Mouse (Mus musculus): Measurements from ENCODE around the gene Kin. TPM values are rescaled to one million over a fixed set of nuclear protein-coding genes. Genes with fewer than 3 reads are reported as not detected.

Kin gene
- 10 to 100 TPM; 10.8 to 13.6 TPM for total RNA-seq (2021)

DNA sequence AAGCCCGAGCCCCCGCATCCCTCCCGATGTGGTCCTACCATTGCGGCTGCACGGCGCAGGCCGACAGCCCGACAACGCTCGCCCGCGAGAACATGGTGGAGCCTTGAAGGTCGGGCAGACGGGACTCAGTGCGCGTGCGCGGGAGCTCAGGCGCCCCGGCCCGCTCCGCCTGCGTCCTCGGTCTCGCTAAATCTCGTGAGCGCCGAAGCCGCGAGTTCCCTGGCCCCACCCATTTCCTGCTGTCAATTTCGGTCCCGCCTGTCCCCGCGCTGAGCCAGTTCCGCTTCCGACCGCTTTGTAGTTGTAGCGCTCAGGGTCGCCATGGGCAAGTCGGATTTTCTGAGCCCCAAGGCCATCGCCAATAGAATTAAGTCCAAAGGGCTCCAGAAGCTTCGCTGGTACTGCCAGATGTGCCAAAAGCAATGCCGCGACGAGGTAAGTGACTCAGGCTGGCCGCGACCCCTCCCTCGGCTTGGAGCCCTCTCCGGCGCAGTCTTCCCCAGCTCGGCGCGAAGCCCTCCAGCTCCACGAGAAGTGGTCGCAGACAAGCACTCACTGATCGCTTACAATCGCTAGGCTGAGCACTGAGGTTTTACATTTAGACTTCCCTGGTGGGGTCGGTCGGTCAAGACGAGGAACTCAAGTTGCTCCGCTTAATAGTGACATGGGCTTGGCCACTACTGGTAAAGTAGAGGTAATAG is at the start of gene Kin, which contains the start of gene Atp5c1:
Gene Kin, plus strand, starts transcription at position 284 of the 701 bp plus-strand sequence.
Gene Atp5c1, minus strand, starts transcription at position 201 of the 701 bp plus-strand sequence.
- intact Hi-C loops (cut with DNase I): no loop called here
- peak; percentile 97 for DNase-seq (ENCODE audit: low spot score in 2 of 2)

DNA sequence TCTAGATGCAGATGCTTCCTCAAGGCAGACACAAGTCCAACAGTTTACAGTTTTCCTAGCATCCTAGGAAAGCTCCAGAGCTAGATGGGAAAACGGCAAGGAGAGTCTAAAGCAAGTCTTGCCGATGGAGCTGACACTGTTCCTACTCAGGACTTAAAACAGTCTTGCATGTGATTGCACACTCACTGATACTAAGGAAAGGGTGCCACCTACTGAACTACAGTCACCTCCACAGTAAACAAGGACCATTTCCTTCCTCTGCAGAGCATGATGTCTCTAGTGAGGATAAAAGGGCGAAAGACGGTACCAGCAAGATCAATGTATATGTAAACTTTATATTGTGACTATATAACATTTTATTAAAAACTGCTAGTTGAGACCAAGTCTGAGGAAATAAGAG is 46.7 kb upstream of the Kin start:
- intact Hi-C loops (cut with DNase I): no loop called here
- no peak for DNase-seq (ENCODE audit: low spot score in 2 of 2)

DNA sequence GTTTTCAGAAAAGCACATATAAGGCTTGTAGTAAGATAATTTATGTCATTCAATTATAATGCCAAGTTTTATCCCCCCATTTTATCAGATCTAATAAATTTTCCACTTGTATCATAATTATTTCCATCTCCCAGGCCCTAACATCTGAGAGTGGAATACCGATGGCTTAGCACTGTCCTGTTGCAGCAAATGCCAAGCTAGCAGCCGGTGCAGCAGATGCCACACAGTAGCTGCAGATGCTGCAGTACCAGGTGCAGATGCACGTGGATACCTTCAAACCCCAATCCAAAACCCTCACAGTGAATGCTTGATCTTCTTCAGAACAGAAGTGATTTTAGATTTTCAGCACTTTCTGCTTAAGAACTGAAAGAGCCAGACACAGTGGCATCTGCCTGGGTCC is 45.4 kb upstream of the Kin start:
- no peak for DNase-seq (ENCODE audit: low spot score in 2 of 2)
- intact Hi-C loops (cut with DNase I): no loop called here

- DNase-seq (ENCODE audit: low spot score in 2 of 2): peak in 1 of 2 experiments; percentile 33
- intact Hi-C loops (cut with DNase I): no loop called here
Measured at GRCm38 (mm10) chr2:10047758-10048436, 32.5 kb upstream of the Kin start.

DNA sequence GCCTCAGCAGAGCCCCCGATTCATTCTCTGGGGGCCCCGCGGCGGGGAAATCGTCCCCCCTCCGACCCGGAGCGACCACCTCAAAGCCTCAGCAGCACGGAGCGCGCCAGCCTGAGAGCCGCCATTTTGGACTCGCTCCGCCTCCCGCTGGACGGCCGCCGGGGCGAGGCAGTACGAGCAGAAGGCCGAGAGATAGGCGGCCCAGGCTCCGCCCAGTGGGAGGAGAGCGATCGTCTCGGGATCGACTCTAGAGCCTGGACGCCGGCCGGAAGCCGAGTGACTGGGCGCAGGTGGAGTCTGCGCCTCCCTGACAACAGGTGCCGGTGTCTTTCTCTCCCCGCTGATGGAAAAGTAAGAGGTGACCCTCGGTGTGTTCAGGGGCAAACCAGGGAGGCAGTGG is 31.9 kb upstream of the Kin start, which contains the start of gene Taf3:
Gene Taf3, minus strand, starts transcription at position 136 of the 400 bp plus-strand sequence.
- DNase-seq (ENCODE audit: low spot score in 2 of 2): peak; percentile 92 to 93
- intact Hi-C loops (cut with DNase I): no loop called here

- intact Hi-C loops (cut with DNase I): no loop called here
- DNase-seq (ENCODE audit: low spot score in 2 of 2): no peak
Measured at GRCm38 (mm10) chr2:10049456-10049855, 30.9 kb upstream of the Kin start.

- intact Hi-C loops (cut with DNase I): no loop called here
Measured at GRCm38 (mm10) chr2:10050878-10051277, 29.5 kb upstream of the Kin start.

GRCm38 (mm10) chr2:10051996-10052395 is 28.4 kb upstream of the Kin start:
- no peak for DNase-seq (ENCODE audit: low spot score in 2 of 2)
- intact Hi-C loops (cut with DNase I): no loop called here

More at GRCm38 (mm10) chr2:10050878-10051277, 29.5 kb upstream of the Kin start:
- DNase-seq (ENCODE audit: low spot score in 2 of 2): peak; percentile 73 to 75

GRCm38 (mm10) chr2:10058836-10059235 is 21.6 kb upstream of the Kin start:
- no peak for DNase-seq (ENCODE audit: low spot score in 2 of 2)

DNA sequence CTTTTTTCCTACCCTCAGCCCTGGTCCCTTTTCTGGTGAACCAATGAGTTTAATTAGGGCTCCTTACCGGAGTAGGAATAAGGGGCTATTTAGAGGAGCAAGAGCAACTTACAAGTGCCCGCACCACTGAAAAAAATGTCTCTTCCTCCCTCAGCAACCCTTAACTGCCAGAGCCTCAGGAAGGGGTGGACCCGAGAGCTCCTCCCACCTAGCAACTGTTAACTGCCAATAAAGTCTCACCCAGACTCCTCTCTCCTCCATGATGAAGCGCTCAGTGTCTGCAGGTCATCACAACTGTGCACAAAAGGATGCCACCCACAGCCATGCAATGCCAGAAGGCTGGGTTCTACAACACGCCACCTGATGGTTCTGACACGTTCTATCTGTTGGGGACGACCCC is 8.6 kb upstream of the Kin start:
- intact Hi-C loops (cut with DNase I): no loop called here
- no peak for DNase-seq (ENCODE audit: low spot score in 2 of 2)

More at GRCm38 (mm10) chr2:10058836-10059235, 21.6 kb upstream of the Kin start:
- intact Hi-C loops (cut with DNase I): no loop called here

DNA sequence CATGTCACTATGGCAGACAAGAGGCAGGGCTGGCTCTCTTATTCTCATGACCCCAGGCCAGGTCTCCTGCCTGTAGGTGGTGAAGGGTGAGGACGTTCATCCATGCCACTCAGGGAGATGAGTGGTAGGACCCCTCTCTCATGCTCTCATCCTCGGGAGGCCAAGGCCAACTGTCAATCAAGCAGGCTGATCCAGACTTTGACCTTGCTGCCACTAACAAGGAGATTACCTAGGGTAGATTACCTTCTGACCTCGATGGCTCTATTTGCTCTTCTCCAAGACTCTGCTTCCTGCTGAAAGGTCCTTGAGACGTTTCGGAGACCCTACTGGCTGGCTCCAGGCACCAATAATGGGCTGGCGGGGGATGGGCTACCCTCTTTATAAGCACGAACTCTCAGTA is 5.9 kb upstream of the Kin start:
- no peak for DNase-seq (ENCODE audit: low spot score in 2 of 2)
- intact Hi-C loops (cut with DNase I): no loop called here

DNA sequence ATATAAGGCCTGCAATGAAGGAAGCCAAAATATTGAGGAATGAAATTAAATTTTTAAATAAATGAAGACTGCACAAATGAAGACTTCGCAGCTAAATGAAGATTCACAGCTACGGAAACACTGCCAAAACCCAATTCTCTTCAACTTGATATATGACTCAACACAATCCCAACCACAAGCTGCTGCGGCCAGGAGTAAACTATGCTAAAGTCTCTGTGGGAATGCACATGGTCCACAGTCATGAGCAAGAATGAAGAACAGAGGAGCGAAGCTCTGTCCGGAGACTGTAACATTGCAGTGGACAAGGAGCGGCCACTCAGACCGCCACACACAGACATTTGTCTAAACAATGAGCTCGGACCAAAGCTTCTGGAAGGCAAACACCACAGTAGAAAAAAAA is 3.7 kb upstream of the Kin start:
- no peak for DNase-seq (ENCODE audit: low spot score in 2 of 2)
- intact Hi-C loops (cut with DNase I): no loop called here

- intact Hi-C loops (cut with DNase I): no loop called here
- DNase-seq (ENCODE audit: low spot score in 2 of 2): no peak
Measured at GRCm38 (mm10) chr2:10079745-10080309, 566 bp upstream of the Kin start.

- no peak for DNase-seq (ENCODE audit: low spot score in 2 of 2)
- intact Hi-C loops (cut with DNase I): no loop called here
Measured at GRCm38 (mm10) chr2:10081453-10082080, 1.2 kb downstream of the Kin start.

DNA sequence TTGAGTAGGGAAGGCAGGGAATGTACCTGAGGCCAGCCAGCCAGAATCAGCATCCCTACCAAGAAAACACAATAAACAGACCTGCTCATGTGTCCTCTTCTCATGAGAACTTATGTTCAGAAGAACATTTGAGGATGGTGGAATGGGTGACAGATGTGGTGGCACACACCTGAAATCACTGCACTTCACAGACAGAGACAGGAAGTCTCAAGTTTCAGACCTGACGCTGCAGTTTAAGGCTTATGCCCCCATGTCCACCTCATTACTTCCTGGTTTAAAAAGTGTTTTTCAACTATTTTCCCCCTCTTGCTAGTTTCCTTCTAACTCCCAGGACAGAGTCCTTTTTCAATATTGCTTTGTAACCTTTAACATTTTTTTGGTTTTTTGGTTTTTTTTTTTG is 2.3 kb downstream of the Kin start:
- intact Hi-C loops (cut with DNase I): no loop called here
- DNase-seq (ENCODE audit: low spot score in 2 of 2): no peak

DNA sequence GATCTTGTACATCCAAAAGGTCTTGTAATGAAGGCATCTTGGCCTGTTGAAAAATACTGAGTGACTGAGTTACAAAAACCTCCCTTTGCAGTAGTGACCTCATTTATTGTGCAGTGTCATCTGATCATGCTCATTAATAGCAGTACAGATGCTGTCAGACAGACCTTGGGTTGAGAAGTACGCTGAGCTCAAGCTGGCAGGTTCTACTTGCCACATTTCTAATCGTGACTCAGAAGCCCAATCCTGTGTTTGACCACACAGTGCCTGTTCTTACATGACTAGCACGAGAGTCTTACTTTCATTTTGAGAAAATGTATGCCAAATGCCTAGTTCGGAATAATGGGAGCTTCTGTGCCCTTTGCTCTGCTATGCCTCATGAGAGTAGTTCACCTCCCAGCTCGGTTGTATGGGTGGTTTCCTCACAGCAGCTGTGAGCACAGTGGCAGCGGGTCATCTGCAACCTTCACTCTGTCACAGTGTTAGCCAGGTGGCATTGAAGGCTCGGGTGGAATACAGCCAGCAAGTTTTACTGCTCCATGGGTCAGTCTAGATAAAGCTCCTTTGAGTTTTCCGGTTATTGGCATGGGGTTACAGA is 7.0 kb downstream of the Kin start:
- DNase-seq (ENCODE audit: low spot score in 2 of 2): no peak
- intact Hi-C loops (cut with DNase I): no loop called here

GRCm38 (mm10) chr2:10094327-10095100 is 14.1 kb downstream of the Kin start:
- no peak for DNase-seq (ENCODE audit: low spot score in 2 of 2)
- intact Hi-C loops (cut with DNase I): no loop called here

DNA sequence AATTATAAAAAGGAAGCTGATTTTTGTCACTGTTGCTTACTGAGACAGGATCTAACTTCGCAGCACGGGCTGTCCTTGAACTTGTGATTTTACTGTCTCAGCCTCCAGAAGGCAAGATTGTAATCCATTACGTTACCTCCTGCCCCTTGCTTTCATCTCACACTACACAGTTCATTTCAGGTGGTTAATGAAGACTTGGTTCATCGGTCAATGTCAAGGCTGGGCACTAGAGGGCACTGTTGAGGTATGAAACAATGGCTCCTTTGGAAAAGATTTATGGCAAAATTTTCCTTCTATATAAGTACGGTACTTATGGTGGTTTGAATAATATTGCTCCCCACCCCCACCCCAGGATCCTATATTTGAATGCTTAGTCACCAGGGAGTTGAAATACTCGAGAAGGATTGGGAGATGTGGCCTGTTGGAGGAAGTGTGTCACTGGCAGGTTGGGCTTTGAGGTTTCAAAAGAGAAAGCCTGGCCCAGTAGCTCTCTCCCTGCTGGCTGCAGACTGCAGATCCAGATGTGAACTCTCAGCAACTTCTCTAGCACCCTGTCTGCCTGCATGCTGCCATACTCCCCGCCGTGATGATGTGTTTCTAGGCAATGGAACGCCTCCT is 18.3 kb downstream of the Kin start:
- intact Hi-C loops (cut with DNase I): no loop called here
- peak; percentile 32 to 35 for DNase-seq (ENCODE audit: low spot score in 2 of 2)

- intact Hi-C loops (cut with DNase I): loop anchor here (2.0 kb wide), 1 partner anchor 42 kb away; no protein-coding TSS in a partner anchor
- no peak for DNase-seq (ENCODE audit: low spot score in 2 of 2)
Measured at GRCm38 (mm10) chr2:10100471-10100870, 20.1 kb downstream of the Kin start.
